Mouse (Mus musculus): ENCODE results near the gene Dnajb5.

- TF ChIP-seq CTCF (IDR thresholded peaks at IDR 0.05; ENCODE audit: control insufficient read depth, insufficient read depth, insufficient read length) (no peak), MYOG (IDR thresholded peaks at IDR 0.05; ENCODE audit: control insufficient read depth, extremely low read depth, insufficient read length) (no peak), FOSL1 (IDR thresholded peaks at IDR 0.05; ENCODE audit: insufficient read depth, low read length, poor library complexity, severe bottlenecking) (no peak), CEBPB (IDR thresholded peaks at IDR 0.05; ENCODE audit: low read depth) (no peak), USF1 (IDR thresholded peaks at IDR 0.05; ENCODE audit: low read depth) (no peak), MAX (IDR thresholded peaks at IDR 0.05) (no peak), MYOD1 (IDR thresholded peaks at IDR 0.05; ENCODE audit: control insufficient read depth, insufficient read length, low read depth) (peak; percentile 86)
Observed at GRCm38 (mm10) chr4:42953435-42954094, 4.0 kb downstream of the Dnajb5 start.
